Mouse (Mus musculus): ENCODE data around the gene Prkcb. TPM values are rescaled to one million over a fixed set of nuclear protein-coding genes. Genes with fewer than 3 reads are reported as not detected.

Gene Prkcb
- total and polyA plus RNA-seq, 3 experiments, result 3.6 to 4.5 (median 3.8) TPM

DNA sequence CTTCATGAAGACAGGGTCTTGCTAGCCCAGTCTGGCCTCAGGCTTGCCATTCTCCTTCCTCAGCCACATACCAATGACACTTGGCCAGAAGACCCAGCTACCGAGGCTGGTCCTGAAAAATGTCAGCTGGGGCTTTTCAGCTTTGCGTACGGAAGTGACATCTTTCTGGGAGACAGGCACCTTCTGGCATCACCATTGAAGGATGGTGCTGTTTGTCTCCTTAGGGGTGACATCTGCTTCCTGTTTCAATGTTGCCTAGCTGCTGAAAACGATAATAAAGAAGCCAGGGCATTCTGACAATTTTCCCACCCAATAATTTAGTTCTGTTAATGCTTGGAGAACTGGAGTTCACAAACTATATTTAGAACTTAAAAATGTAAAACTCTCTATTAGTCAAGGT, 12.0 kb downstream of the Prkcb start:
- no peaks in the 10 kb centered on the region for H3K27me3 ChIP-seq (ENCODE audit: control insufficient read depth, insufficient read depth, low read length)
- no peak for DNase-seq
- H3K4me1 ChIP-seq (ENCODE audit: control insufficient read depth, insufficient read depth, low read length), result no peaks in the 10 kb centered on the region
- no peaks in the 10 kb centered on the region for H3K79me2 ChIP-seq (replicated peaks; ENCODE audit: control insufficient read depth, insufficient read depth, low read length)
- H3K4me3 ChIP-seq, result no peak overlapping the region
- H3K36me3 ChIP-seq (ENCODE audit: control insufficient read depth, insufficient read depth, low read length), result no peaks in the 10 kb centered on the region
- WGBS, result 63% methylated on average over 4 of the region's 4 CpGs
- no peak overlapping the region for H3K9ac ChIP-seq (ENCODE audit: low read depth, low read length)
- intact Hi-C loops (cut with DNase I), result no loop called here
- no peak overlapping the region for H3K27ac ChIP-seq
- TF ChIP-seq EP300 (IDR thresholded peaks at IDR 0.05; ENCODE audit: insufficient read depth, low read depth, low read length) (no peak), CTCF (IDR thresholded peaks at IDR 0.05) (no peak), POLR2A (IDR thresholded peaks at IDR 0.05; ENCODE audit: insufficient read depth, low read depth, low read length) (no peak)

DNA sequence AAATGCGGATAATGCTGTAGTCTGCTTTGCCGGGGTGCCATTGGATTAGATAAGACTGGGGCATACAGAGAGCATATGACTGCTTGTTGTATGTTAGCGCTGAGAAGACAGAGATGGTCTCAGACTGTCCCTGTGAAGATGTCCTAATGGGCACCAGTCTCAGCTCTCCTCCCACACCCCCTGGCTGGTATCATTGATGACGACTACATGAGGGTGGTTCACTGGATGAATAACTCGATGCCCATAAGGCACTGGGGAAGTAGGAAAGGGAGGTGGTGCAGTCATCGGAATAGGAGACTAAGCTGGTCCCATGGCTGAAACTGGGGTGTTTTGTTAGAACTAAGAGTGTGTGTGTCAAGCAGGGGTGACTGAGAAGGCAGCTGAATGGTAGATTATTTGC, 14.0 kb downstream of the Prkcb start:
- Histone ChIP-seq H3K27me3 (ENCODE audit: control insufficient read depth, insufficient read depth, low read length) (no peaks in the 10 kb centered on the region), H3K4me3 (no peak overlapping the region), H3K36me3 (ENCODE audit: control insufficient read depth, insufficient read depth, low read length) (no peaks in the 10 kb centered on the region), H3K9ac (ENCODE audit: low read depth, low read length) (no peak overlapping the region), H3K27ac (no peak overlapping the region), H3K4me1 (ENCODE audit: control insufficient read depth, insufficient read depth, low read length) (no peaks in the 10 kb centered on the region), H3K79me2 (replicated peaks; ENCODE audit: control insufficient read depth, insufficient read depth, low read length) (no peaks in the 10 kb centered on the region)
- intact Hi-C loops (cut with DNase I), result no loop called here
- TF ChIP-seq CTCF (IDR thresholded peaks at IDR 0.05) (no peak), POLR2A (IDR thresholded peaks at IDR 0.05; ENCODE audit: insufficient read depth, low read depth, low read length) (no peak), EP300 (IDR thresholded peaks at IDR 0.05; ENCODE audit: insufficient read depth, low read depth, low read length) (no peak)
- DNase-seq, result no peak
- WGBS, result 80% methylated on average over 6 of the region's 6 CpGs

DNA sequence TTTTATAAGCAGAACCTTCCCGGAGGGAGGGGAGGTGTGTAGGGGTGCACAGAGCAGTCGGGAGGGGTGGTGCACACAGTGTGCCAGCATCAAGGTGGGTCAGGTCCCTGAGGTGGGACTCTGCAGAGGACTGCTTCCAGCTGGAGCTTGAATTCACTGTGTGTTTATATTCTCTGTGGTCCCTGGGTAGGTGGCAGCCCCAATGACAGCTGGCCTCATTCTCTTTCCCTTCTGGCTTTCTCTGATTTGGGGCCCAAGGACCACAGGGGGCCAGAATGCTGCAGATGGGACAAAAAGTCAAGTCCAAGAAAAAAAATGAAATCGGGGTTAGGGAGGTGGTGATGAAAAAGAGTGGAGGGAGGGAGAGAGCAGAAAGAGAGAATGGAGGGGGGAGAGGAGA, 15.4 kb downstream of the Prkcb start:
- Histone ChIP-seq H3K27ac (no peak overlapping the region), H3K36me3 (ENCODE audit: control insufficient read depth, insufficient read depth, low read length) (no peaks in the 10 kb centered on the region), H3K9ac (ENCODE audit: low read depth, low read length) (no peak overlapping the region), H3K4me3 (no peak overlapping the region), H3K79me2 (replicated peaks; ENCODE audit: control insufficient read depth, insufficient read depth, low read length) (no peaks in the 10 kb centered on the region), H3K4me1 (ENCODE audit: control insufficient read depth, insufficient read depth, low read length) (no peaks in the 10 kb centered on the region), H3K27me3 (ENCODE audit: control insufficient read depth, insufficient read depth, low read length) (no peaks in the 10 kb centered on the region)
- 67% methylated on average over 3 of the region's 3 CpGs for WGBS
- DNase-seq, result no peak
- no peak for TF ChIP-seq EP300 (IDR thresholded peaks at IDR 0.05; ENCODE audit: insufficient read depth, low read depth, low read length)
- no peak for TF ChIP-seq POLR2A (IDR thresholded peaks at IDR 0.05; ENCODE audit: insufficient read depth, low read depth, low read length)
- TF ChIP-seq CTCF (IDR thresholded peaks at IDR 0.05), result no peak
- intact Hi-C loops (cut with DNase I), result no loop called here

DNA sequence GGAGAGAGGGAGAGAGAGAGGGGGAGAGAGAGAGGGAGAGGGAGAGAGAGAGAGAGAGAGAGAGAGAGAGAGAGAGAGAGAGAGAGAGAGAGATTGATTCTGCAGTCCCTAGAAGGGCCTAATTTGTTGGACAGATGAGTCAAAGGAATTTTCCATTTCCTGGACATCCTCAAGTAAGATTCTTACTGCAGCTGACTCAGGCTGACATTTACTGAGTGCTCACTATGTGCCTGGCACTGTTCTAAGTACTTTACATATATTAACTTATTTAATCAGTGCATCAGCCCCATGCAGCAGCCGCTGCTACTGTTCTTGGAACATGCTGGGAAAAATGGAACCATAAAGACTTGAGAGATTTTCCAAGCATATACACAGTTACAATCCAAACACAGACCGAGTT, 16.0 kb downstream of the Prkcb start:
- intact Hi-C loops (cut with DNase I), result no loop called here
- Histone ChIP-seq H3K36me3 (ENCODE audit: control insufficient read depth, insufficient read depth, low read length) (no peaks in the 10 kb centered on the region), H3K79me2 (replicated peaks; ENCODE audit: control insufficient read depth, insufficient read depth, low read length) (no peaks in the 10 kb centered on the region), H3K27ac (no peak overlapping the region), H3K4me3 (no peak overlapping the region), H3K4me1 (ENCODE audit: control insufficient read depth, insufficient read depth, low read length) (no peaks in the 10 kb centered on the region), H3K9ac (ENCODE audit: low read depth, low read length) (no peak overlapping the region), H3K27me3 (ENCODE audit: control insufficient read depth, insufficient read depth, low read length) (no peaks in the 10 kb centered on the region)
- TF ChIP-seq POLR2A (IDR thresholded peaks at IDR 0.05; ENCODE audit: insufficient read depth, low read depth, low read length), result no peak
- no peak for TF ChIP-seq EP300 (IDR thresholded peaks at IDR 0.05; ENCODE audit: insufficient read depth, low read depth, low read length)
- no peak for TF ChIP-seq CTCF (IDR thresholded peaks at IDR 0.05)
- no peak for DNase-seq
- 80% methylated on average over 2 of the region's 2 CpGs for WGBS

DNA sequence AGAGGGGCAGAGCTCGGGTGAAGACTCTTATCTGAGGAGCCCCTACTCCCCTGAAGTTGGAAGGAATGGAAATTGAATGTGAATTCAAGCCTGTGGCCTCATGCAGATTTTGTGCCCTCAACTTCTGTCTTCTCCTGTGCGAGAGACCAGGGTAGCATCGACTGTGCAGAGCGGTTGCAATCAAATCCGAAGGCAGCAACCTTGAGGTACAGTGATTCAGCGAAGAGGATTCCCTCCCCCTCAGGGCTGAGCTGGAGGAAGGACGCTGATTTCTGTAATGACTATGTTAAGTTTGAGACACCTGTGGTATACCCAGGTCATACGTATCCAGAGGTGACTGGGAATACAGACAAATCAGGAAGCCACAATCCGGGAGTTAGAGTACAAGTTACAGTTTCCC, 18.7 kb downstream of the Prkcb start:
- Histone ChIP-seq H3K9ac (ENCODE audit: low read depth, low read length) (no peak overlapping the region), H3K79me2 (replicated peaks; ENCODE audit: control insufficient read depth, insufficient read depth, low read length) (no peaks in the 10 kb centered on the region), H3K4me3 (no peak overlapping the region), H3K27ac (no peak overlapping the region), H3K36me3 (ENCODE audit: control insufficient read depth, insufficient read depth, low read length) (no peaks in the 10 kb centered on the region), H3K4me1 (ENCODE audit: control insufficient read depth, insufficient read depth, low read length) (no peaks in the 10 kb centered on the region), H3K27me3 (ENCODE audit: control insufficient read depth, insufficient read depth, low read length) (no peaks in the 10 kb centered on the region)
- WGBS, result 84% methylated on average over 9 of the region's 9 CpGs
- no peak for DNase-seq
- TF ChIP-seq CTCF (IDR thresholded peaks at IDR 0.05), result no peak
- TF ChIP-seq POLR2A (IDR thresholded peaks at IDR 0.05; ENCODE audit: insufficient read depth, low read depth, low read length), result no peak
- intact Hi-C loops (cut with DNase I), result no loop called here

DNA sequence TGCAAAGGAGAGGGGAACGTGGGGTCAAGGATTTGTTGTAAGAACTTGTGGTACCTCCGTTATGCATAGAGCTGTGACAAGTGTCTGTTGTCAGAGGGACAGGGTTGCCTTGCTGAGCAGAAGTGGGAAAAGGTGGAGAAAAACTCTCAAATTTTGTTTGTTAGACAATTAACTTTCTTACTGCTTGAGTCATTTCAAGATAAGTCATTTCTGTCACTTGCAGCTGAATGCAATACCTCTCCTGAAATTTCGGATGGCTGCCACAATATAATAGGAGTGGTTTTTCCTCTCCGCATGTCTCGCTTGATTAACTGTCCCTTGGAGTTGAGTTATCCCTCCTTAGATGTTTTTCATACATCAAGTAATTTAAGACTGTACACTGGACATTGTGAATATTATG, 20.1 kb downstream of the Prkcb start:
- Histone ChIP-seq H3K9ac (ENCODE audit: low read depth, low read length) (no peak overlapping the region), H3K79me2 (replicated peaks; ENCODE audit: control insufficient read depth, insufficient read depth, low read length) (no peaks in the 10 kb centered on the region), H3K27me3 (ENCODE audit: control insufficient read depth, insufficient read depth, low read length) (no peaks in the 10 kb centered on the region), H3K27ac (no peak overlapping the region), H3K4me1 (ENCODE audit: control insufficient read depth, insufficient read depth, low read length) (no peaks in the 10 kb centered on the region), H3K36me3 (ENCODE audit: control insufficient read depth, insufficient read depth, low read length) (no peaks in the 10 kb centered on the region), H3K4me3 (no peak overlapping the region)
- intact Hi-C loops (cut with DNase I), result no loop called here
- DNase-seq, result no peak
- no peak for TF ChIP-seq EP300 (IDR thresholded peaks at IDR 0.05; ENCODE audit: insufficient read depth, low read depth, low read length)
- TF ChIP-seq CTCF (IDR thresholded peaks at IDR 0.05), result no peak
- no peak for TF ChIP-seq POLR2A (IDR thresholded peaks at IDR 0.05; ENCODE audit: insufficient read depth, low read depth, low read length)
- 85% methylated on average over 5 of the region's 5 CpGs for WGBS

Data from heart, adult 2 months (tissue).